Mouse (Mus musculus) regulatory T cell (primary cell): ENCODE data around the gene Gtf2f2.

ENCODE experiments used
- in situ Hi-C: fragments of 300-600 bp; cut with MboI, MseI; formaldehyde crosslinking; loops from one replicate; pipeline ENCODE4 v1.15.1; 2025; ENCODE audit warnings: high pct_unique_total_duplicates

The Gtf2f2 gene

DNA sequence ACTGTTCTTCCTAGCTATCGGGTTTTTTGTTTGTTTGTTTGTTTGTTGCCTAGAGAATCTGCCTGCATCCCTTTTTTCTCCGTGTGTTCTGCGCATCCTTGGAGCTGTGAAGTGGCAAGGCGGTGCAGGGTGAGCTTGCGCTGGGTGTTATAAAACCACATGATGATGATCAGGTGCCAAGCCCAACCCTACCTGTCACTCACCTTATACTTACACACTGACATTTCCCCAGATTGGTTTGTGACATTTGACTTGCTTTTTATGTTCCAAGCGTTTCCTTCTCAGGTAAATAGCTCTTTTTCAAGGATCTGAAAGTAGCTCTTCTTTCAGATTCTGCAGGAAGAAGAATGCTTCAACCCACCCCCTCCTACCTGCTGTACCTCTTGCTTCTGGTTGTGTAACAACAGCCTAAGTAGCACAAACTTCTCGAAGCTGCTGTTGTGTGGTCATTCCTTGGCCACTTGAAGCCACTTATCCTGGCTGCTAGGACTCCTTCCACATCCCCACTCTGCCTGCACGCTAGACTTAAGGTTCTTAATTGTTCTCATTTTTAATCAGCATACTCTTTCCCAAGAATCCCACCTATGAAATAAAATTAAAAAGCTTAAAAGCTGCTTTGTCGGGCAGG lies 143.8 kb downstream of the Gtf2f2 start:
- in situ Hi-C loops = loop anchor here (10.0 kb wide), 1 partner anchor 538 kb away; no protein-coding TSS in a partner anchor

DNA sequence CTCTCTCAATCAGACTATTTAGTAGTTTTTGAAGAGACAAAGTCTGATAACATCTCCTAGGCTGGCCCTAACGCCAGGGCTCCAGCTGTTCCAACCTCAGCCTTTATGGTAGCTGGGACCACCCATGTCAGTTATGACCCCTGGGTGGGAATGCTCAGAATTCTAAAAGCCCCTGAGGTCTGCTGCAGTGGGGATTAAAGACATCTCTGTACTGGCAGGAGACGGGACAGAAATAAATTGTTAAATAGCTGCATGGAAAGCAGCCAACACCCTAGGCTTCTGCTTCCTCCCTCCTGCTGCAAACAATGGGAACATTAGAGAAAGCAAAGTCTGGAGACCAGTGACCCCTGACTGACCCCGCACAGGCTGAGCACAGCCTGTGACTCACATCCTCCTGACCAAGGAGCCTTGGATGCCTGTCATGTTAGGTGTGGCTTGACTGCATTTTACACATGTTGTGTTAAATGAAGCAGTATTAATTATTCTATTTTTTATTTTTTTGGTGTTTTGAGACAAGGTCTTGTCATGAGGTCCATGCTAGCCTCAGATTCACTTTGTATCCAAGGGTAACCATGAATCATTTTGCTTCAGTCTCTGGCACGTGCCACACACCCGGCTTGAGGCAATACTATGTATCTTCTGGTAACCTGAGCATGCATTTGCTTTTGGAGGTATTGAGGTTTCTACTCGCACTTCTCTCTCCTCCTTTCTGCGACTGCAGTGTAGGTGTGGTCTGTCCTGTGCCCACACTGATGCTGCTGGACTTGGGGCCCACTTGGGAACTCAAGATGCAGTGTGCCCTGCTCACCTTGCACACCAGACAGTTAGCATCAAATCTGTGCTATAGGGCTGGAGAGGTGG lies 146.9 kb downstream of the Gtf2f2 start:
- in situ Hi-C loops = loop anchor here (10.0 kb wide), 1 partner anchor 541 kb away; no protein-coding TSS in a partner anchor

DNA sequence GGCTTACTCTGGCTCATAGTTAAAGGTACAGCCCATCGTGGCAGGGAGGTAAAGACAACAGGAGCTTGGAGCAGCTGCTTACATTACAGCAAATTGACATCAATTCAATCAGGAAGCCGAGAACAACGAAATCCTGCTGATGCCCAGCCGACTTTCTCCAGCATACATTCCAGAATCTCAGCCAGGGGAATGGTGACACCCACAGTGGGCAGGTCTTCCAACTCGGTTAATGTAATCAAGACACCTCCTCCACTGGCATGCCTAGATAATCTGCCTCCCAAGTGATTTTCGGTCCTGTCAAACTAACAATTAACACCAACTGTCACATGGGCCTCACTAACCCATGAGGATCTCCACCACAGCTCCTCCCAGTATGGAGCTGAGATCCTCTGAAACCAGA lies 148.0 kb downstream of the Gtf2f2 start:
- in situ Hi-C loops = loop anchor here (10.0 kb wide), 1 partner anchor 542 kb away; no protein-coding TSS in a partner anchor

DNA sequence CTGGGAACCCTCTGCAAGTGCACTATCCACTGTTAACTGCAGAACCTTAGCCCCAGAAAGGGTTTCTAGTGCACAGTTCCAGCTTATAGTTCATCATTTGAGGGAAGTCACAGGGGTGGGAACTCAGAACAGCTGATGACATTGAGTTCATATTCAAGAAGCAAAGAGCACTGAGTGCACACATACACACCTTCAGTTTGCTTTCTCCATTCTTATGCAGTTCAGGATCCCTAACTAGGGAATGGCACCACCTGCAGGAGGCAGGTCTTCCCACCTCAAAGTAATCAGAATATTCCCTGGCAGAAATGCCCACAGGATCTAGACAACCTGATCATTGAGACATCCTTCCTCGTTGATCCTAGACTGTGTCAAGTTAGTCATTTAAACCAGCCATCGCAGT lies 151.0 kb downstream of the Gtf2f2 start:
- in situ Hi-C loops = loop anchor here (10.0 kb wide), 1 partner anchor 545 kb away; no protein-coding TSS in a partner anchor

DNA sequence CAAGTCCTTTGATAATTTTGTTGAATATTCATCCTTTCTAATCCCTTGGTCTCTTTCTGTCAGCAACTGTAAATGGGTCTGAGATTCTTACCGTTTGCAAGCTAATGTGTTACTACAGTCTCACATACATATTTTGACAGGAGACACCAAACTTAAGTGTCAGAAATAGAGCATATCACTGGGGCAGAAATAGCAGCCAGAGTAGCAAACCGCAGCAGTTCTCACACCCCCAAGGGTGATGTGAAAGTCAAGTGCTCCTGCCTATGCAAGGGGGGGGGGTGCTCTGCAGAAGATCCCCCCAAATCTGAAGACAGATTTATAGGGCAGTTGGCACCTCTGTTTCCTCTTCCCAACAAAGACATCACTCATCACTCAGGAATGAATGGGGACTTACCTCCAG lies 152.5 kb downstream of the Gtf2f2 start:
- in situ Hi-C loops = no loop called here

DNA sequence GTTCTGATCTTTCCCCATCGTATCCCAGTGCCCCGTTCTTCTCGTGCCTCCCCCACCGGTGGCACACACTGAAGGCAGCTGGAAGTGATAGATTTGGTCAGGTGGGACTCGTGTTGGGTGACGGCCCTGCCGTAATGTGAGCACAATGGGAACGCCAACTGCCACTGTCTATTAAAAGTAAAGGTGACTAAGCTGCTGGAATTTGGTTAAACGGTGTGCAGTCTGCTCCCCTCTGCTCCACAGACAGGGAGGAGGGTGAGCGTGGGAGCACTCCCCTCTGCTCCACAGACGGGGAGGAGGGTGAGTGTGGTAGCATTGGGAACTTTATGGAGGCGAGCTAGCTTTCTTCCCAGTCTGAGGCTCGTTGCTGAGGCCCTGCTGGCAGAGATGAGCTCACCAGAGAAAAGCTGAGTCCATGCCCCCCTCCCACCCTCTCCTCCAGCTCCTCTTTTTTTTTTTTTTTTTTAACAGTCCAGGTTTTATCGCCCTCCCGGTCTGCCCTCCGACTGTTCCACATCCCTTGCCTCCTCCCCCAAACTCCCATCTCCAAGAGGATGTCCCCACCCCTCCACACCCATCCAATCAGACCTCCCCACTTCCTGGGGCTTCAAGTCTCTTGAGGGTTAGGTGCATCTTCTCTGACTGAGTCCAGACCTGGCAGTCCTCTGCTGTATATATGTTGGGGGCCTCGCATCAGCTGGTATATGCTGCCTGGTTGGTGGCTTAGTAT lies 155.2 kb downstream of the Gtf2f2 start:
- in situ Hi-C loops = no loop called here

DNA sequence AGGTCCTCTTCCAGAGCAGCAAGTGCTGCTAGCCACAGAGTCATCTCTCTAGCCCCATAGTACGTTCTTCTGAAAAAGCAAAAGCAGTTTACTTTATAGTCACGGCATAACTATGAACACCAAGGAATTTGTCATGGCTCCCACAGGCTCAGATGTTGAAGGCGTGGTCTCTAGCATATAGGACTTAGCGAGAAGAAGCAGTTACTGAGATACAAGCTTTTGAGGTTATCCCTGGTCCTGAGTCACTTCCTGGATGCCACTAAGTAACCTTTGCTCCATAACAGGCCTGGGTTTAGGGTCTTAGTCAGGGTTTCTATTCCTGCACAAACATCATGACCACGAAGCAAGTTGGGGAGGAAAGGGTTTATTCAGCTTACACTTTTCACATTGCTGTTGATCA lies 158.6 kb downstream of the Gtf2f2 start:
- in situ Hi-C loops = no loop called here

DNA sequence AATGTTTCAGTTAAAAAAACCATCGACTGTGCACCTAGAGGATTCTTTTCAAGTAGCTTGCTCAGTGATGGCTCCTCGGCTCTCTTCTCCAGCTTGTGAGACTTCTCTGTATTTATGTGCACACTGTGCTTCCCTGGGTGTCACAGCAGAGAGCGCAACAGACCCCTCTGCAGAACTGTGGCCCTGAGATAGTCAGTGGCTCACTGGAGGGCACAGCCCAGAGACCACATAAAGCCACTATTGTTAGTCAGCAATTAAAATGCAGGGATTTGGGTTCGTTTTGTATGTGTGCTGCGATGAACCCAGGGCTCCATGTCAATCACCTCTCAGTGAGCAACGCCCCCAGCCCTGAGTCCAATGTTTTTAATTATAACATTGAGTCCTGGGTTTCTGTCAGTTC lies 159.8 kb downstream of the Gtf2f2 start:
- in situ Hi-C loops = no loop called here

DNA sequence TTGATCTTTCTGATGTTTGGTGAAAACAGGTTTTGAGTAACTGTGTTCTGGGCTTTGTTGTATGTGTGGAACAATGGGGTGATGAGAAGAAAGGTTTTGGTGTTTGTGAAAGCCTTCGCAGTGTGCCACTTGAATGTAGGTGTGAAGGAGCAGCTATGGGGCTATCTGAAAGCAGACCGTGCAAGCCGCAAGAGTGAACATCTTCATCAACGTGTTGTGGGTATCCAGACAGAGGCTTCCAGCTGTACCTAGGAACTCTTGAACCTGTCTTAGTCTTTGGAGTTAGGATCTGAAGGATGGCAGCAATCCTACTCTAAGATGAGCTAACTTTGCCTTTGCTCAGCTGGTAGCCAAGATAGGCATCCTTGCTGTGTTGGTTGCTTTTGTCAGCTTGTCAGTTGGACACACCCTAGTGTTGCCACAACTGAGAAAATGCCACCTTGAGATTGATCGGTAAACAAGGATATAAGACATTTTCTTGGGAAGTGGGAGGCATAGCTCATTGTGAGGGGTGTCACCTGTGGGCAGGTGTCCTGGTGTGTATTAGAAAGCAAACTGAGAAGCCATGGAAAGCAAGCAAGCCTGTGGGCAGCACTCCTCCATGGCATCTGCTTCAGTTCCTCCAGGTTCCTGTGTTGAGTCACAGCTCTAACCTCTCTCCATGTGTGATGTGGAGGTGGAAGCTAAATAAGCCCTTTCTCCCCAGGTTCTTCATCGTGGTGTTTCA lies 160.7 kb downstream of the Gtf2f2 start:
- in situ Hi-C loops = no loop called here

DNA sequence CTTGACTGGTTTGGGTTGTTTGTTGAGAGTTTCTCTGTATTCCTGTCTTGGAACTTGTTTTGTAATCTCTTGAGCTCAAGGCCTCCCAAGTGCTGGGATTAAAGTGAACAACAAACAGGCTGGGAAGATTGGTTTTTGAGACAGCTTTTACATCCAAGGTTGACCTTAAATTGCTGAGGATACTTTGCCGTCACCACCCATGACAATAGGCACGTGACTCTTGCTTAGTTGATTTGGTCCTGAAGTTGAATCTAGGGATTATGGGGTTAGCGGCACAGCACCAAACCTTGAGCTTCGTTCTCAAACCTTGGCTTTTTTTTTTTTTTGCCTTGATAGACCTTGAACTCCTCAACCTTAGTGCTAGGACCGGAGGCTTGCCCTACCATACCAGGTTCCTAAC lies 161.4 kb downstream of the Gtf2f2 start:
- in situ Hi-C loops = no loop called here

DNA sequence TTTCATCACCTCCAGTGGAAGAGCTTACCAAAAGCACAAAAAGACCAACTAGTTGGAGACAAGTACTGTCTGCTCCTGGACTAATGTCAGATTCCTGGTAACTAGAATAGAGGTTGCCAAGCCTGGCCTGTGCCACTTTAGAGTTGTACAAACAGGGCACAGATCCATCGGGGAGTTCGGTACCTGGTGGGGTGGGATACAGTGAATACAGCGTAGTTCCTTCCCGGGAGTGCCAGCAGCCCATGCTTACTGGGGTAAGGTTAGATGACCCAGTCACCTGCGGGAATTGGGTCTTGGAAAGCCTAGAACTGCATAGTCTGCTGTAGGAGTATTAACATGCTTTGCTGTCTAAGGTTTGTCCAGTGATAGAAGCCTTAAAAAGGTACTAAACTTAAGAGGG lies 162.2 kb downstream of the Gtf2f2 start:
- in situ Hi-C loops = no loop called here

DNA sequence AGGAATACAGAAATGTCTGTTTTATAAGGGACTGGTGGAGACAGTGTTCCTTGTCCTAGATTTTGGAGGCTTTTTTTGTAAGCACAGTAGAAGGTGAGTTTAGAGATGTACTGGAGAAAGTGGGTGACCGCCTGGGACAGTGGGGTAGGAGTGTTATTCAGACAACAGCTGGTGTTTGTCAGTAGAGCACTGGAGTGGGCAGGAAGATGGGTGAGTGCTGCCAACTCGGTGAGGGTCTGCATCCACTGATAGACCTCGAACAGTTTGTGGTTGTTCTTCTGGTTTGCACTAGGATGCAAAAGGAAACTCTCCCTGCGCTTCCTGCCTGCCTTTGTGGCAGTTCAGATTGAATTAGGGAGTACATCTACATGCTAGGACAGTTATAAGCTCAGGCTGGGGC lies 163.0 kb downstream of the Gtf2f2 start:
- in situ Hi-C loops = no loop called here
